Mouse (Mus musculus): ENCODE data around the gene Sema3a.

DNA sequence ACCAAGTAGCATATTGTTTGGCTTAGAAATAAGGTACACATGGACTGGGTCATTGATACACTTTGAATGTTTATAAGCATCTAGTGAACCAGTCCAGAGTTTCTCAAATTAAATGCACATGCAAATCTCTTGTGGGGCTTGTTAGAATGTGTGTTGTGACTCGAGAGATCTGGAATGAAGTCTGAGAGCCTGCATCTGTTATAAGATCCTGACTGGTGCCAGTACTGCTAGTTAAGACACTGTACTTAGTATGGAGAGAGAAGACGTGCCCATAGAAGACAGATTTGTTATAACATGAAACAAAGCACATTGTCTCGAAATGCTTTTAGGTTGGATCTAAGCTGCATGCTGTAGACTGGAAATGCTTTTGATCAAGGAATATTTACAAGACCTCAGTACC lies 511.0 kb downstream of the Sema3a start:
- TF ChIP-seq NANOG (IDR thresholded peaks at IDR 0.05; ENCODE audit: borderline replicate concordance, low read length) (no peak), CTCF (conservative IDR thresholded peaks at IDR 0.05; ENCODE audit: low read length) (no peak), POU5F1 (IDR thresholded peaks at IDR 0.05; ENCODE audit: borderline replicate concordance, low read length) (no peak)

All from E14TG2a.4 (cell line).